Mouse (Mus musculus): ENCODE measurements around the gene Adgrg1. TPM values are rescaled to one million over a fixed set of nuclear protein-coding genes. Genes with fewer than 3 reads are reported as not detected.
A peak's percentile ranks its signal among the peaks of the same experiment; 100 is the strongest.

The Adgrg1 gene
- polyA plus RNA-seq, 1 experiment from 2014 or later = 156 TPM

DNA sequence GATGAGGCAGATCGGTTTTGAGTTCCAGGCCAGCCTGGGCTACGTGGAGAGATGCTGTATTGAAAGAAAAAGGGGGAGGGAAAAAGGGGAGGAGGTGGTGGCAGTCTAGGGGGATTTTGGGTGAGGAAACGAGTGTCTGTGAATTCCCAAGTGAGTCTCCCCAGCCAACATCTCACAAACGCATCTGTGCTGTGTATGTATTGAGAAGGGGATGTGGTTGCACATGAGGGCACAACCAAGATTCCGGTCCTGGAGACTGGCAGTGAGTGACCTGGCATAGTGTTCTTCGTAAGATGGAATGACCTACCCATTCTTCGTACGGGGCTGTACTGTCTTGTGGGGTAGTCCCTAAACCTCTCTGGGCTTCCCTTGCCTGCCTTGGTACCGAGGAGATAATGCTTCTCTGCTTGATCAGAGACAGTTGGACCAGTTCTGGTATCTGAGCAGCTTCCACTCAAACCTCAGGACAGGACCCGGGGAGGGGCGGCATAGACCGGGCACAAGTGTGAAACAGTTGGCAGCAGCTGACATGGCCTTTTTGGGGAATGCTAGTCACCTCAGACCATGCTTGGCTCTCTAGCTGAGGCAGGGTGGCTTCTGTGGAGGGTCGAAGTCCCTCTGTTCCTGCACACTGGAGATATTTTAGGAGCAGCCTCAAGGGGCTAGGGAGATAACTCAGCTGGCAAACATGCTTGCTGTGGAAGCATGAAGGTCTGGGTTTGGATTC, 4.2 kb downstream of the Adgrg1 start:
- ATAC-seq = no peak
- WGBS = 65% methylated on average over 13 of the region's 13 CpGs
- peaks cover 75% of the 10 kb centered on the region for H3K4me1 ChIP-seq

DNA sequence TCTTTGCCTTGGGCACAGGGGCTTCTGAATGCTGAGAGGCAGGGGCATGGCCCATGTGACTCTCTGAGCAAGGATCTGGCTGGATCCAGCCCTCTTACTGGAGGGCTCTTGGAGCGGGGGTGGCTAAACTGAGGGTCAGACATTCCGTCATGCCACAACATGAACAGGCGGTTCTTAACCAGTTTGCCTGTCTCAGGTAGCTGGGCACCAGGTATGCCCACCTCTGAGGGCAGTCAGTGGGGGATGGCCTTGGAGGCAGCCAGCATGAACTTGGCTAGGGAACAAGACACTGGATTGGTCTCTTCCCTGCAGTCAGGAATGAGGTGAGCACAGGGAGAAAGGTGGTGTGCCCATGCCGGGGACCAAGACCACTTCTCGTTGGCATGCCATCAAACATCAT, 5.6 kb downstream of the Adgrg1 start:
- Histone ChIP-seq H3K4me2 (no peak overlapping the region), H3K9me3 (replicated peaks) (no peaks in the 10 kb centered on the region), H3K4me1 (peaks cover 79% of the 10 kb centered on the region), H3K36me3 (ENCODE audit: poor library complexity, severe bottlenecking) (no peaks in the 10 kb centered on the region), H3K9ac (no peak overlapping the region), H3K27me3 (no peaks in the 10 kb centered on the region), H3K4me3 (no peak overlapping the region), H3K27ac (no peak overlapping the region)
- no peak for ATAC-seq
- WGBS = 95% methylated on average over 5 of the region's 5 CpGs

More for the DNA sequence above, 4.2 kb downstream of the Adgrg1 start:
- no peaks in the 10 kb centered on the region for H3K27me3 ChIP-seq
- no peak overlapping the region for H3K9ac ChIP-seq
- no peaks in the 10 kb centered on the region for H3K36me3 ChIP-seq (ENCODE audit: poor library complexity, severe bottlenecking)
- H3K4me2 ChIP-seq = peak overlapping the region; percentile 33; the same call in 1 of the 2 replicates
- H3K9me3 ChIP-seq (replicated peaks) = no peaks in the 10 kb centered on the region
- peak overlapping the region; percentile 46 for H3K27ac ChIP-seq
- no peak overlapping the region for H3K4me3 ChIP-seq

DNA sequence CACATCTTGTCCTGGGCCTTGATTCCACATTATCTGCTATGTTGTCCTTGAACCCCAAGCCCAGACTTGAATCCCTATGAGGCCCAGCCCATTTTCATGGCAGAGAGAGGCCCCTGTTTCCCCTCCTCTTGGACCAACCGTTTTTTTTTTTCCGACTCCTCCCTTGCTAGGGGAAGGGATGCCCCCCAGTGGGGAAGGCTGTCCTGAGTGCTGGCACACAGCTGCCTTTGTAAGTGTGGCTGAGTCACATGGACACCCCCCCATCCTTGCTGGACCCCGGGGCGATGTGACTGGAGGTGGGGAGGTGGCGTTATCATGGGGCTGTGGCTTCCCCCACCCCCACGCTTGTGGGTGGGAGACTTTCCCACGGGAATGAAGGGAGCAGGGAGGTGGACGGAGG, 6.4 kb downstream of the Adgrg1 start:
- Histone ChIP-seq H3K4me1 (peaks cover 87% of the 10 kb centered on the region), H3K36me3 (ENCODE audit: poor library complexity, severe bottlenecking) (no peaks in the 10 kb centered on the region), H3K27me3 (no peaks in the 10 kb centered on the region), H3K4me2 (no peak overlapping the region), H3K27ac (peak overlapping the region; percentile 79; the same call in 1 of the 2 replicates), H3K9me3 (replicated peaks) (no peaks in the 10 kb centered on the region), H3K9ac (no peak overlapping the region), H3K4me3 (no peak overlapping the region)
- ATAC-seq = no peak
- WGBS = 63% methylated on average over 8 of the region's 8 CpGs

DNA sequence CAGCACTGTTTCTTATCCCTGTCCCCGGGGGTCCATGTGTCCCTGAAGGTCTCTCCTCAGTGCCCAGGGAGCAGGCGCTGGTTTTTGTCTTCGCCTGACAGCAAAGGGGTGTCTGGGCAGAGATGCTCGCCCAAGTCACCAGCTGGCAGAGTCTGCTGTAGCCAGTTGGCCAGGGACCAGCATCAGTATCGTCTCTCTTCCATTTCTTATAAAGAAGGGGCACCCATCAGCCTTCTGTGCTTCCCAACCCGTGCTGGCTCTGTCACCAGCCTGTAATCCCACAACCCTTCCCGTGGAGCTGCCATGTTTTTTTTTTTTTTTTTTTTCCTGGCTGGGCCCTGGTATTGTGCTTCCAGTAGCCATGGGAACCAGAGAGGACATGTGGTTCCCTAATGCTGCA, 7.3 kb downstream of the Adgrg1 start:
- H3K27me3 ChIP-seq = no peaks in the 10 kb centered on the region
- WGBS = 36% methylated on average over 7 of the region's 7 CpGs
- no peak overlapping the region for H3K9ac ChIP-seq
- H3K4me3 ChIP-seq = no peak overlapping the region
- H3K27ac ChIP-seq = peak overlapping the region; percentile 79
- no peaks in the 10 kb centered on the region for H3K36me3 ChIP-seq (ENCODE audit: poor library complexity, severe bottlenecking)
- peaks cover 92% of the 10 kb centered on the region for H3K4me1 ChIP-seq
- ATAC-seq = peak; percentile 37
- H3K9me3 ChIP-seq (replicated peaks) = no peaks in the 10 kb centered on the region
- H3K4me2 ChIP-seq = no peak overlapping the region

DNA sequence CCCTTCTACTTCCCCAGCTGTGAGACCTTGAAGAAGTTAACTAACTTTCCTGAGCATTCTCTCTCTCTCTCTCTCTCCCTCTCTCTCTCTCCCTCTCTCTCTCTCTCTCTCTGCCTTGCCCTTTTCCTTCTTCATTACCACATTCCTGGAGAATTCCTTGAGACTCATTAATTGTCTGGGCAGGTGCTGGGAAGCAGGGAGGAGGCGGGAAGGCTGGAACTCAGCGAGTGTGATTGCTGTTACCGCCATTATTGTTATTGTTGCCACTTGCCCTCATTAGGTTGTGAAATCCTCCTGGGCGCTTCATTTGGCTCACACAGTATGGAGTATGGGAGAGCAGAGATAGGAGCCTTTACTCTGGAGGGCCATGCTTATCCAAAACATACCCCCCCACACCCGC, 8.6 kb downstream of the Adgrg1 start:
- H3K27ac ChIP-seq = peak overlapping the region; percentile 79
- ATAC-seq = no peak
- no peak overlapping the region for H3K4me3 ChIP-seq
- H3K9ac ChIP-seq = no peak overlapping the region
- no peaks in the 10 kb centered on the region for H3K9me3 ChIP-seq (replicated peaks)
- WGBS = 8% methylated on average over 5 of the region's 5 CpGs
- H3K4me1 ChIP-seq = peaks cover 92% of the 10 kb centered on the region
- no peaks in the 10 kb centered on the region for H3K36me3 ChIP-seq (ENCODE audit: poor library complexity, severe bottlenecking)
- peak overlapping the region; percentile 41; the same call in 1 of the 2 replicates for H3K4me2 ChIP-seq
- no peaks in the 10 kb centered on the region for H3K27me3 ChIP-seq

DNA sequence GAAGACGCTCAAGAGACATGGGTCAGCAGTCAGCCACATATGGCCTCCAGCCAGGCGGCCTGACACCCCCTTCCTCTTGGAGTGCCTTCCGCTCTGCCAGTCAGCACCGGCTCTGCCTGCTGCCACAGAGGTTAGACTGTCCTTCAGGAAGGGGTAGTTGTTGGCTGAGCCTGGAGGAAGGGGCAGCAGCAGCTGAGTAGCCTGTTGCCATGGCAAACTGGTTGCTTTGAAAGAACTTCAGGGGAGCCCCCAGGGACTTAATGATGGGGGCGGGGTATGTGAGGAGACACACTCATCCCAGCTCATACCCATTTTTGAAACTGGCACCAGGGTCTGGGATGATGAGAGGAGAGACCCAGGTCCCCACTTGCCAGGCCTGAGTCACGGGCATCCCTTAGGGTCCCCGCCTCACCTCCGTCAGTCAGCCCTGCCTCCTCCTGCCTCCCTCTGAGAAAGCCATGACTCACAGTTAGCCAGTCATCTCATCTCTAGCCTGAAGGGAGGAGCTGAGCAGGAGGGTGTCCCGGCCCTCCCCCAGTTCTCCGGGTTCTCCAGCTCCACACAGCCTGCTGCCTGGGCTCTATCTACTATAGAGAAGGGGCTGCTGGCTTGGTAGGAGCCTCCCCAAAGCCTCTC, 9.4 kb downstream of the Adgrg1 start:
- peak overlapping the region; percentile 53 for H3K9ac ChIP-seq
- peak; percentile 57 for ATAC-seq
- WGBS = 10% methylated on average over 10 of the region's 10 CpGs

DNA sequence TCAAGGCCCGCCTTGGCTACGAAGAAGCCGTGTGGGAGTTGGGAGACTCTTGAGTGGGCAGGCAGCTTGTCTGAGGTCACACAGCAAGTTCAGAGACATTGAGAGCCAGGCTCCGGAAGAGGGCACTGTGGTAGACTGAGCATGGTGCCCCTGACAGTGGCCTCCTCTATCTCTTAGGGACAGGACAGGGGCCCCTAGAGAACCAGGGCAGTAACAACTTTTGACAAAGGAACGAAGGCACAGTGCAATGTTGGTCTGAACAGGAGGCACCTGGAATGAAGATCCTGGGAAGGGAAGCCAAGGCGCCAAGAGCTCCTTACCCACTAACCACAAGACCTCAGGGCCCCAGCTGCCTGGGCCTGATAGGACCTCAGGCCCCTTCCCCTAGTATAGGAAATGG, 10.5 kb downstream of the Adgrg1 start:
- Histone ChIP-seq H3K4me3 (no peak overlapping the region), H3K27ac (no peak overlapping the region; the same call in 1 of the 2 replicates), H3K9me3 (replicated peaks) (no peaks in the 10 kb centered on the region), H3K9ac (0 out of 2 replicates have a peak overlapping the region, but pooled peaks have one; percentile 53), H3K36me3 (ENCODE audit: poor library complexity, severe bottlenecking) (no peaks in the 10 kb centered on the region), H3K4me2 (peak overlapping the region; percentile 41), H3K4me1 (peaks cover 82% of the 10 kb centered on the region), H3K27me3 (no peaks in the 10 kb centered on the region)
- no peak for ATAC-seq
- WGBS = 93% methylated on average over 6 of the region's 6 CpGs

More for the DNA sequence above, 9.4 kb downstream of the Adgrg1 start:
- peak overlapping the region; percentile 41 for H3K4me2 ChIP-seq
- no peaks in the 10 kb centered on the region for H3K27me3 ChIP-seq
- no peaks in the 10 kb centered on the region for H3K9me3 ChIP-seq (replicated peaks)
- H3K27ac ChIP-seq = peak overlapping the region; percentile 79
- peaks cover 83% of the 10 kb centered on the region for H3K4me1 ChIP-seq
- H3K36me3 ChIP-seq (ENCODE audit: poor library complexity, severe bottlenecking) = no peaks in the 10 kb centered on the region
- H3K4me3 ChIP-seq = no peak overlapping the region

DNA sequence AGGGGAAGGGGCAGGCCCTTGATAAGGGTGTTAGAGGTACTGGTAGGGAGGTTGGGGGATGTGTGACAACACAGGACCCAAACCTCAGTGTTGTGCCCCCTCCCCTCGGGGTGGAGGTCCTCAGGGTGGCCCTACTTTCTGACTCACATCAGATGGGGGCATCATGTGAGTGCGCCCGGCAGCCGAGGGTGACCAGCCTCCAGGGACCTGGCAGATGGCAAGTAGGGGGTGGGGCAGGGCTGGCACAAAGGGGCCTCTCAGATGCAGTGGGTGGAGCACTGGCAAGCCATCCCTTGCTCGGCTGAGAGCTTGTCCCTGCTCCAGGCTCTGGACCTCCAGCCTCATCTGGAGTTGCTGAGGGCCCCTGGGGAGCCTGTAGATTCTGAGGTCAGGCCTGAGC, 12.1 kb downstream of the Adgrg1 start:
- peak; percentile 67 for ATAC-seq
- Histone ChIP-seq H3K27me3 (no peaks in the 10 kb centered on the region), H3K4me3 (no peak overlapping the region), H3K4me1 (peaks cover 83% of the 10 kb centered on the region), H3K9me3 (replicated peaks) (no peaks in the 10 kb centered on the region), H3K4me2 (peak overlapping the region; percentile 32), H3K9ac (peak overlapping the region; percentile 8; the same call in 1 of the 2 replicates), H3K36me3 (ENCODE audit: poor library complexity, severe bottlenecking) (no peaks in the 10 kb centered on the region), H3K27ac (peak overlapping the region; percentile 68)
- WGBS = 24% methylated on average over 5 of the region's 5 CpGs

DNA sequence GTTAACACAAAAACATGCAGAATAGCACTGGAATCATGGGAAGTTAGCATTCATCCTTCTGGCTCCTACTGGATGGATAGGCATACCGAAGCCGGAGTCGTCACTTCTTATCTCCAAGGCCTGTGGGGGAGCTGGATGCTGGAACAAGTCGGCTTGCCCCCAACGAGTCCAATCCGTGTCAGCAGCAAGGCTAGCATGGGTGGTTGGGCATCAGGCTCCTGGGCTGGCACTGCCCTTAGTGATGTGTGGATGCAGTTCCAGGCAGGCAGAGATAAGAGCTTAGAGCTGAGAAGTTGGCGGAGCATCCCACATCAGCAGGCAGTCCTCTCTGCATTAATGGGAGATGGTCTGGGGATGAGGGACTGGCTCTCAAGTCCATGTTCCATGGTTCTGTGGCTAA, 13.0 kb downstream of the Adgrg1 start:
- no peak for ATAC-seq
- Histone ChIP-seq H3K4me1 (peaks cover 83% of the 10 kb centered on the region), H3K9me3 (replicated peaks) (no peaks in the 10 kb centered on the region), H3K27me3 (no peaks in the 10 kb centered on the region), H3K4me3 (no peak overlapping the region), H3K36me3 (ENCODE audit: poor library complexity, severe bottlenecking) (no peaks in the 10 kb centered on the region), H3K9ac (no peak overlapping the region), H3K4me2 (no peak overlapping the region), H3K27ac (0 out of 2 replicates have a peak overlapping the region, but pooled peaks have one; percentile 8)
- 91% methylated on average over 7 of the region's 7 CpGs for WGBS

DNA sequence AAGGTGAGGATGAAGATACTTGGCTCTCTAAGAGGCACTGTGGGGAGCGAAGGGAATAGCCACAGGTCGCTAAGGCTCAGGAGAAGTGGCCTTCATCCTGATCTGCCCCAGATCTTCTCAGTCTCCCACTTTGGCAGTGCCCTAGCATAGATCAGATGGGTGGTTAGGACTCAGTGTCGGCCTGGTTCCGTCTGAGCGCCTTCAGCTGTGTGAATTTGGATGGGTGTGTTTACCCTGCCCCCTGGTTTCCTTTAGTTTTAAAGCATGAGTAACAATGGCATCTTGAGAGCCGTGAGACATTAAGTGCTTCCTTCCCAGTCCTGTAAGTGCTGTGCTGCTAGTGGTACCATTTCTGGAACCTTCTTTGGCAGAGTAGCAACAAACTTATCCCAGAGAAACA, 14.1 kb downstream of the Adgrg1 start:
- Histone ChIP-seq H3K9ac (no peak overlapping the region), H3K4me3 (no peak overlapping the region), H3K36me3 (ENCODE audit: poor library complexity, severe bottlenecking) (no peaks in the 10 kb centered on the region), H3K4me2 (no peak overlapping the region), H3K27ac (no peak overlapping the region), H3K9me3 (replicated peaks) (no peaks in the 10 kb centered on the region), H3K4me1 (peaks cover 83% of the 10 kb centered on the region), H3K27me3 (no peaks in the 10 kb centered on the region)
- 85% methylated on average over 6 of the region's 6 CpGs for WGBS
- ATAC-seq = no peak

DNA sequence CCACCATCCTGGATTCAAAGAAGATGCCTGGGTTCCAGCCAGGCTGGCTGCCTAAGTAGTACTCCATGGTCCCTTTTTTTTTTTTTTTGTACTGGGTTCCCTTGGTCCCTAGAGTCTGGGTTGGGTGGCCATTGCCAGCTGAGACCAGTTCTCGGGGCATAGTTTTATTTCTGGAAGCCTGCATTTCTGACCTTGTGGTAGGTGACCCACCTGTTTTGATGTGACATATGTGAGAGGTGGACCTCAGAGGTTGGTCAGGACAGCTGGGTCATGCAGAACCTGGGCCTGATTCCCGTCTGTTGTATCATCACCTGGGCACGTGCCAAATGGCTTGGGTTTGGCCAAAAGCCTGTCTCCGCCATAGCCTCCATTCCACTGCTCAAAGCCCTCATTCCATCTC, 15.2 kb downstream of the Adgrg1 start:
- Histone ChIP-seq H3K9me3 (replicated peaks) (no peaks in the 10 kb centered on the region), H3K36me3 (ENCODE audit: poor library complexity, severe bottlenecking) (no peaks in the 10 kb centered on the region), H3K4me3 (no peak overlapping the region), H3K4me1 (peaks cover 76% of the 10 kb centered on the region), H3K27ac (no peak overlapping the region), H3K9ac (no peak overlapping the region), H3K4me2 (no peak overlapping the region), H3K27me3 (no peaks in the 10 kb centered on the region)
- no peak for ATAC-seq
- 87% methylated on average over 4 of the region's 4 CpGs for WGBS

DNA sequence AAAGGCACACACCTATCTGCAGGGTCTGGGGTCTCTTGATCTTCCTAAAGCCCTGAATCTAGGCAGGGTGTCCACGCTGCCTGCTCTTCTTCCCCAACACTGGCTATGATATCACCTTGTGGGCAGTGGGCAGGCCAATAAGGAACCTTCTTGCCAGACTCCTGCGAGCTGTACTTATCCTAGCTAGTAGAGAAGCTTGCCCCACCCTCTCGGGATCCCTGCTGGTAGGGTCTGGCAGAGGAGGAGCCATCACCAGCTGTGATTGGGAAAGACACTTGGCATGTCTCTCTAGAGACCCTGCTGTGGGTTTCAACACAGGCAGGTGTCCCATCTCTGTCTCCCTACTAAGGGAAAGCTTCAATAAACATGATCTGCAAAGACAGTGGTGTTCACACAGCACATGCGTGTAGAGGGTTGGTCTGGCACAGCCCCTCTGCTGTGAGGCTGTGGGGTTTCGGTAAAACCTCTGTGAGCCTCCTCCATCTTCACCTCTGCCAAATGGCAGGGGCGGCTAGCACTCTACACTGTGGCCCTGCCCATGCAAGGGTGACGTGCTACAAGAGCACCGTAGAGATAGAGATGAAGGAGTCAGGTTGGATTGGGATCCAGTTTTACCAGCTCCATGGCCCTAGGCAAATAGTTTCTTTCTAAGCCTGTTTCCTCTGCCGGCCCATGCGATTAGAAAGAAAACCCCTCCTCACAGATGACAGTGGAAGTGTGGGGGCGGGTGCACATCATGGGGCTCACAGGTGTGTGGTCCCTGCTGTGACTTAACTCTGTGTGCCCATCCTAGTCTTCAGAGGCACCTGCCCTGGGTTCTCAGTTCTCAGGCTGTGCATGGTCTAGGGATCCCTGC, 16.3 kb downstream of the Adgrg1 start:
- Histone ChIP-seq H3K9ac (no peak overlapping the region), H3K27me3 (no peaks in the 10 kb centered on the region), H3K9me3 (replicated peaks) (no peaks in the 10 kb centered on the region), H3K4me2 (no peak overlapping the region), H3K27ac (peak overlapping the region; percentile 98), H3K36me3 (ENCODE audit: poor library complexity, severe bottlenecking) (no peaks in the 10 kb centered on the region), H3K4me3 (no peak overlapping the region), H3K4me1 (peaks cover 65% of the 10 kb centered on the region)
- WGBS = 79% methylated on average over 11 of the region's 11 CpGs
- ATAC-seq = no peak
